Mouse (Mus musculus): Measurements from ENCODE around the gene Pla2g4b. TPM values are rescaled to one million over a fixed set of nuclear protein-coding genes. Genes with fewer than 3 reads are reported as not detected.

Gene Pla2g4b
- 1.2 TPM in 1 of 2 replicates, not detected in the other for polyA plus RNA-seq (2021; fragmentation: Nextera tagmentation)
- long read RNA-seq, experiment 1, partial matches to known transcripts: 2 of 3 reads
- long read RNA-seq, experiment 1, other reads (novel, unspliced or antisense): 0 of 3 reads
- long read RNA-seq, experiment 2: 0 reads

DNA sequence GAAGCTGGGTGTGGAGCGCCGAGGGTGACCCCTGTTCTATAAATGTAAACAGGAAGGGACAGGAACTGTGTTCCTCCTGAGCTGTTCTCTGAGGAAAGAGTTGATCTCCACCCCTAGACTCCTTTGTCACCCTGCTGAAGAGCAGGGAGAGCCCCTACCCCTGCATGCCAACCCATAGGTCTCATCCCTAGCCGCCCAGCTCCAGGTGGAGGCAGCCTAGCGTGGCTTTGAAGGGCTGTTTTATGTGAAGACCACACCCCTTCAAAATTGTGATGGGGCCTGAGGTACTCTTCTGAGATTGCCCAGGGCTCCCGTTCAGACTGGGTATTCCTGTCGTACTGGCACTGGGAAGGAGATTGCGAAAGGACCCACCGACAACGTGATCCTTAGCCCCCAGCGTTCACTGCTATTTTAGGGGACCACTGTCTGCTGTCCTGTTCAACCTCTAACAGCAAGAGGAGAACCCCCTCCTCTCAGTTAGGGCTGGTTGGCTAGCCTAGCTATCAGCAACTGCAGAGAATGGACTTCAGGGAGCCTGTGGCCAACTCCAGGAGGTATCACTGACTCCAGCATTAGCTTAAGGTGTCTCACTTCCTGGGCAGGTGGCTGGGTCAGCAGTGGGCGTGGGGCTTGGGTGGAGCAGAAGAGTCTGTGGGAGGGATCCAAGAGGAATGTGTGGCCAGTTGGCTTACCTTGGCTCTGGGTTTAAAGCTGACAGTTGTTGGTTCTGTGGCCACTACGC is at the start of gene Pla2g4b:
TSS of gene Pla2g4b (plus strand) at position 692 of the 742 bp plus-strand sequence.

DNA sequence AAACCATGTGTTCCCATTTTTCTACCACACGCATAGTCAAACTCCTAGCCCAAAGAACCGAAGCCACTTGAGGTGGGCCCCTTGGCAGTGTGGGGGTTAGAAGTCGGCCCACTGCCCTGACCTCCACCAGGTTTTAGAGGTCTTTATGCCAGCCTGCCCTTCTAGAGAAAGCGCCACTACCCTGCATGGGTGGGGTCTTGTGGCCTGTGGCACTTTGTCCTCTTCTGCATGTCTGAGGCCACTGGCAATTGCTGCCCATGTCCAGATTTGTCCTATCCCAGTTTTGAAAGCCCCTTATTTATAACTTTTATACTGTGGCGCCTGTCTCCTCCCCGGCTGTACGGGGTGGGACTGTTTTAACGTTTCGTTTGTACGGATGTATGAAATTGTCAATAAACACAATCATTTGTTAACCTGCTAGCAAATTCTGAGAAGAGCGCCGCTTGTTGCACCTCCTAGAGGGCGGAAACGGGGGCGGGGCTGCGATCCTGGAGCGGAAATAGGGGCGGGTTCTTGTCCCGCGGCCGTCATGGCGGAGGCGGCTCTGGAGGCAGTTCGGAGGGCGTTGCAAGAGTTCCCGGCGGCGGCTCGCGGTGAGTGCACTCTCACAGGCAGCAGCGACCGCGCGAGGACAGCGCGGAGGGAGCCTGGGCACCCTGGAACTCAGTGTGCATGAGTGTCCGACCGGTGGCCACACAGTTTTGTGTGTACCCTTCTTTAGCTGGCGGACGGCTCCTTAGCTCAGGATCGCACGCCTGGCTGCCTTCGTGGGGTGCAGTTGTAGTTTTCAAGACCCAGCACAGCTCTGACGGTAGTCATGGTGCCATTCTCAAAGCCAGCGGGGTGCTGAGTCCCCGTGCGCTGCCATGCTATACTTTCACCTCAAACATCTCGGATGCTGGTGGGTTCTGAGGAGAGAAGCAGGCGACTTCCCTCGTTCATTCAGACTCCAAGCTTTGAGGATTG is 6.0 kb upstream of the Pla2g4b start, which contains the start of the genes Jmjd7 and Gm28042:
TSS of gene Jmjd7 (plus strand) at position 500 of the 966 bp plus-strand sequence.
TSS of gene Gm28042 (plus strand) at position 510 of the 966 bp plus-strand sequence.

Other genes starting within 250 kb of the Pla2g4b start
- gene Rpap1, start 245.9 kb upstream of the Pla2g4b start, polyA plus RNA-seq (2021; fragmentation: Nextera tagmentation): 4.6 and 6.0 TPM in 2 replicates
- 32.4 and 46.0 TPM in 2 replicates for gene Tyro3, start 235.7 kb upstream of the Pla2g4b start, polyA plus RNA-seq (2021; fragmentation: Nextera tagmentation)
- 6.5 and 9.5 TPM in 2 replicates for gene Mga, start 136.2 kb upstream of the Pla2g4b start, polyA plus RNA-seq (2021; fragmentation: Nextera tagmentation)
- 2.8 and 3.3 TPM in 2 replicates for gene Mapkbp1, start 60.7 kb upstream of the Pla2g4b start, polyA plus RNA-seq (2021; fragmentation: Nextera tagmentation)
- gene Jmjd7, start 5.9 kb upstream of the Pla2g4b start, polyA plus RNA-seq (2021; fragmentation: Nextera tagmentation): 5.1 and 5.2 TPM in 2 replicates
- 2.1 and 2.4 TPM in 2 replicates for gene Gm28042, start 5.9 kb upstream of the Pla2g4b start, polyA plus RNA-seq (2021; fragmentation: Nextera tagmentation)
- 8.2 and 10.7 TPM in 2 replicates for gene Ehd4, start 121.2 kb downstream of the Pla2g4b start, polyA plus RNA-seq (2021; fragmentation: Nextera tagmentation)
- 2.7 and 2.9 TPM in 2 replicates for gene Pla2g4e, start 211.9 kb downstream of the Pla2g4b start, polyA plus RNA-seq (2021; fragmentation: Nextera tagmentation)